Mouse (Mus musculus): ENCODE measurements around the gene Kdm2b. TPM values are rescaled to one million over a fixed set of nuclear protein-coding genes. Genes with fewer than 3 reads are reported as not detected.

Kdm2b gene
- polyA plus RNA-seq, 1 experiment: 22.4 TPM

- H3K4me3 ChIP-seq (ENCODE audit: insufficient read depth, low read length): peak within 1 kb of the TSS; percentile 86
- TF ChIP-seq POLR2A (IDR thresholded peaks at IDR 0.05; ENCODE audit: low read depth, low read length) (peak; percentile 86), CTCF (IDR thresholded peaks at IDR 0.05; ENCODE audit: borderline replicate concordance, insufficient read depth, low read length) (no peak)
- H3K27ac ChIP-seq (ENCODE audit: insufficient read depth, low read length): peak within 1 kb of the TSS; percentile 82
- peaks cover 5% of the 10 kb centered on the region; the same call in 1 of the 2 replicates for H3K4me1 ChIP-seq (ENCODE audit: control insufficient read depth, insufficient read depth, low read length)
These were observed 25.4 kb upstream of the Kdm2b start, which contains the start of gene Orai1 for GRCm38 (mm10) chr5:123014753-123015701. TSS of gene Orai1 (plus strand) at chr5:123015074.

- H3K27ac ChIP-seq (ENCODE audit: insufficient read depth, low read length): no peak overlapping the region
- TF ChIP-seq CTCF (IDR thresholded peaks at IDR 0.05; ENCODE audit: borderline replicate concordance, insufficient read depth, low read length) (0 out of 2 replicates have a peak, but pooled peaks have one; percentile 8), POLR2A (IDR thresholded peaks at IDR 0.05; ENCODE audit: low read depth, low read length) (no peak)
- no peaks in the 10 kb centered on the region for H3K4me1 ChIP-seq (ENCODE audit: control insufficient read depth, insufficient read depth, low read length)
- no peak overlapping the region for H3K4me3 ChIP-seq (ENCODE audit: insufficient read depth, low read length)
These were observed 24.1 kb upstream of the Kdm2b start for GRCm38 (mm10) chr5:123013599-123014315.

DNA sequence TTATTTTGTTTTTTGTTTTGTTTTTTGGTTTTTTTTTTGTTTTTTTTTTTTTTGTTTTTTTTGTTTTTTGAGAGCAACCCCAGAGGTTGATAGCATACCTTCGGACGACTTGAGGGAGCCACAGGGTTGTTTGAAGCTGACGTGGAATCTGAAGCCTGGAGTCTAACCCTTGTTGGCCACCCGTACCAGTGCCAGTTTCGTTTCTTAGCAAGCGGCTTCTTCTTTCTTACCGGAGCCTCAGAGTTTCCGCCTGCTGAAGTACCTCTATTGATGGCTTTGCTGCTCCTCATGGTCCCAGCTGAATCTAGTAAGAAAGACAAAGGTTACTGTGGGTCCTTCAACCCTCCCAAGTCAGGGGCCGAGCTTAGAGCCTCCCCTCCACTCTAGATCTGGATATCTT is 22.1 kb upstream of the Kdm2b start:
- Histone ChIP-seq H3K4me1 (ENCODE audit: control insufficient read depth, insufficient read depth, low read length) (no peaks in the 10 kb centered on the region), H3K4me3 (ENCODE audit: insufficient read depth, low read length) (no peak overlapping the region), H3K27ac (ENCODE audit: insufficient read depth, low read length) (no peak overlapping the region)
- TF ChIP-seq CTCF (IDR thresholded peaks at IDR 0.05; ENCODE audit: borderline replicate concordance, insufficient read depth, low read length) (no peak), POLR2A (IDR thresholded peaks at IDR 0.05; ENCODE audit: low read depth, low read length) (no peak)

GRCm38 (mm10) chr5:123010806-123011205 is 21.2 kb upstream of the Kdm2b start:
- Histone ChIP-seq H3K27ac (ENCODE audit: insufficient read depth, low read length) (no peak overlapping the region), H3K4me1 (ENCODE audit: control insufficient read depth, insufficient read depth, low read length) (no peaks in the 10 kb centered on the region), H3K4me3 (ENCODE audit: insufficient read depth, low read length) (no peak overlapping the region)
- TF ChIP-seq POLR2A (IDR thresholded peaks at IDR 0.05; ENCODE audit: low read depth, low read length) (no peak), CTCF (IDR thresholded peaks at IDR 0.05; ENCODE audit: borderline replicate concordance, insufficient read depth, low read length) (no peak)

DNA sequence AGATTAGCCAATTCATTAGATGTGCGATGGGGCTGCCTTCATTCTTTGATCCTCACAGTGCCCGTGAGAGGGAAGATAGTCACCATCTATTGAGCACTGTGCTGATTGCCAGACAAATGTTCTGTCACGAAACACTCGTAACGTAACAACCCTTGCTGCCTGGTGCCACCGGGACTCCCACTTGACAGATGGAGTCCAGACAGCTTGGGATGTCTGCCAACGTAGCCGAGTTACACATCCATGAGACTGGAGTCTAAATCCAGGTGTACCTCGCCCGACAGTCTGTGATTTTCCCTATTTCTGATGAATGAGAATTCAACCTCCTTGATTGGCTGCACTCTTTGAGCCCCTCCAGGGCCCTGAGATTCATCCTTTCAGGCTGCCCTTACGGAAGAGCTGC is 20.2 kb upstream of the Kdm2b start:
- no peak overlapping the region for H3K27ac ChIP-seq (ENCODE audit: insufficient read depth, low read length)

DNA sequence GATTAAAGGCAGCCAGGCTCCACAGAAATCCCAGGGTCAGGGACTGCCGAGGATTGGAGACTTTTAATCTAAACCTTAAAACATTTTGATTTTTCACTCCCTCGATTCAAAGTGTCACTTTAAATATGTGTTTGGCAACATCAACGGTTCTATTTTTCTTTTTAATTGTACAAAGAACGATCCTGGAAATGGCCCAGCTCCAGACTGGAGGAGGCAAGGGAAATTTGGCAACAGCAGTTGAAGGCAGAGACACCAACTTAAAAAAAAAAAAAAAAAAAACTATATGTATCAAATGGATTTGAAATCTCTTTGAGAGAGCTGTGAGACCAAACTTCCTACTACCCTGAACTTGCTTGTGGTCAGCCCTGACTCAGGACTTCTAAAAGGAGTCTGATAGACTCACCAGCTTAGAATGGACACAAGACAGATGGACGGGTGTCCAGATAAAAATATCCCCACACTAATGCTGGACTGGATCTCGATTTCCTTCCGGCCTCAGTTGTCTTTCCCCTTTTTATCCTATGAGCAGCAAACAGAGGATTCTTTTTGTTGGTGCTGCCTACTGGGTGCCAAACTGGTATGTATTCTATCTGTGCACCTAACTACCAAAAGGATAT is 19.4 kb upstream of the Kdm2b start:
- Histone ChIP-seq H3K4me1 (ENCODE audit: control insufficient read depth, insufficient read depth, low read length) (no peaks in the 10 kb centered on the region), H3K4me3 (ENCODE audit: insufficient read depth, low read length) (no peak overlapping the region), H3K27ac (ENCODE audit: insufficient read depth, low read length) (no peak overlapping the region)
- TF ChIP-seq CTCF (IDR thresholded peaks at IDR 0.05; ENCODE audit: borderline replicate concordance, insufficient read depth, low read length): no peak
- no peak for TF ChIP-seq POLR2A (IDR thresholded peaks at IDR 0.05; ENCODE audit: low read depth, low read length)

More for the DNA sequence above, 20.2 kb upstream of the Kdm2b start:
- no peak overlapping the region for H3K4me3 ChIP-seq (ENCODE audit: insufficient read depth, low read length)
- H3K4me1 ChIP-seq (ENCODE audit: control insufficient read depth, insufficient read depth, low read length): no peaks in the 10 kb centered on the region
- TF ChIP-seq CTCF (IDR thresholded peaks at IDR 0.05; ENCODE audit: borderline replicate concordance, insufficient read depth, low read length): no peak
- TF ChIP-seq POLR2A (IDR thresholded peaks at IDR 0.05; ENCODE audit: low read depth, low read length): no peak

- H3K4me3 ChIP-seq (ENCODE audit: insufficient read depth, low read length): no peak overlapping the region
- TF ChIP-seq POLR2A (IDR thresholded peaks at IDR 0.05; ENCODE audit: low read depth, low read length): no peak
- TF ChIP-seq CTCF (IDR thresholded peaks at IDR 0.05; ENCODE audit: borderline replicate concordance, insufficient read depth, low read length): no peak
- no peaks in the 10 kb centered on the region for H3K4me1 ChIP-seq (ENCODE audit: control insufficient read depth, insufficient read depth, low read length)
- H3K27ac ChIP-seq (ENCODE audit: insufficient read depth, low read length): no peak overlapping the region
These were observed 16.3 kb upstream of the Kdm2b start for GRCm38 (mm10) chr5:123005716-123006592.

GRCm38 (mm10) chr5:123000901-123001300 is 11.3 kb upstream of the Kdm2b start:
- H3K4me3 ChIP-seq (ENCODE audit: insufficient read depth, low read length): no peak overlapping the region
- TF ChIP-seq CTCF (IDR thresholded peaks at IDR 0.05; ENCODE audit: borderline replicate concordance, insufficient read depth, low read length) (no peak), POLR2A (IDR thresholded peaks at IDR 0.05; ENCODE audit: low read depth, low read length) (no peak)
- H3K27ac ChIP-seq (ENCODE audit: insufficient read depth, low read length): no peak overlapping the region
- H3K4me1 ChIP-seq (ENCODE audit: control insufficient read depth, insufficient read depth, low read length): no peaks in the 10 kb centered on the region
